Mouse (Mus musculus) neutrophil, adult 5-6 weeks (primary cell): Measurements from ENCODE around the gene Tmed6. TPM values are rescaled to one million over a fixed set of nuclear protein-coding genes. Genes with fewer than 3 reads are reported as not detected.
"Not testable (repeated sequence)": the region's sequence is repeated elsewhere in the genome, so short reads cannot be mapped to it uniquely, and the experiment has no call there.

ENCODE experiments used
- ATAC-seq: fragments of 151-379, 151-347 bp; 2 replicates; pipeline ENCODE4 v1.8.0; 2017; ENCODE audit warnings: mild to moderate bottlenecking, moderate TSS enrichment; ENCODE audit not compliant: insufficient number of reproducible peaks, poor library complexity, low FRiP score, severe bottlenecking; ENCODE audit errors: extremely low read depth
- total RNA-seq: library from RNA; stranded (forward); fragments of 200-1000 nt; gene quantifications from 2 replicates; pipeline ENCODE4 v1.2.3, GENCODE M21; 2017

Tmed6 gene
- total RNA-seq, 1 experiment from 2014 or later = not detected

DNA sequence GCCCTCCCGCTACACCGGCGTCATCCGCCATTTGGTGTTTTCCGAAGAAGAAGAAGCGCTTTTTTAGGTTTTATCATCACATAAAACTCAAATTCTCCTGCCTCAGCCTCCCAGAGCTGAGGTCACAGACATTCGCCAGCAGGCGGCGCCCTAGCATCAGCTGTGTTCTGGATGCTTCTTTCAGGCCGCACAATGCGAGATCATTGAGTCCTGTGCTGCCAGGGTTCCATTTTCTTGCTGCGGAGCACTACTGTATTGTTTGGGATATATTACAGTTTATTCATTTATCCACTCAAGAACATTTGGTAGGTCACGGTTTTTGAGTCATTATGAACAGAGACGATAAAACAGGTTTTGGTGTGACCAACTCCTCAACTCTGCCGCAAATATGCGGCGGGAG lies 19.9 kb upstream of the Tmed6 start:
- ATAC-seq = no peak

GRCm38 (mm10) chr8:107076239-107076888 lies 10.9 kb upstream of the Tmed6 start:
- ATAC-seq = no peak

- no peak for ATAC-seq
Measured at GRCm38 (mm10) chr8:107074128-107074527, 8.7 kb upstream of the Tmed6 start.

DNA sequence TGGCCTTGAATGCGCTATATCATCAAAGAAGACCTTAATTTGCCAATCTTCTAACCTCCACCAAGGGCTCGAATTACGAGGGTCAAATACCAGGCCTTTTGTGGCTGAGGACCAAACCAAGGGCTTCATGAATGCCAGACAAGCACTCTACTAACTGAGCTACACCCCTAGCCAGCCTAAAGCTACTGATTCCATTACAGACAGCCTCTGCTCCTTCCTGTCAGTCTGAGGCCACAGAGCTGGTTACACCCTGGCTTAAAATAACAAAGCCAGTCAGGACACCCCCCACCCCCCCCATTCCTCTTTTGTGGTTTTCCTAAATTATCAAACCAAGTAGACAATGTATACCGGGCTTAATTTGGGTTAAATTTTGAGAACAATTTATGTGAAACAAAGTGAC lies 8.3 kb upstream of the Tmed6 start:
- no peak for ATAC-seq

DNA sequence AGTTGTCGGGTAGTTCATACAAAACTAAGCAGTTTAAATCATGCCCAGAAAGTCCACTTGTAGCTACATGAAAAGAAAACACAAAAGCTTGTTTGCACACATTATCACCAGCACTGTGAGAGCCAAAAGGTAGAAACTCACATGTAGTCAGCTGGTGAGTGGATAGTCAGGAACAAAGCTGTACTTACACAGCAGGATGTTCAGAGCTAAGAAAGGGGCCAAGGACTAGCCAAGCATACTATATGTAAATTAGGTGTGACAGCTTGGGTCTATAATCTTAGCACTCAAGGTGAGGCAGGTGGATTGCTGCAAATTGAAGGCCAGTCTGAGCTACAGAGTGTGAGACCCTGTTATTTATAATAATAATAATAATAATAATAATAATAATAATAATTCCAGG lies 2.8 kb downstream of the Tmed6 start:
- ATAC-seq = peak; percentile 64; the same call in 1 of the 2 replicates

- no peak; the same call in 1 of the 2 replicates for ATAC-seq
Measured at GRCm38 (mm10) chr8:107056973-107057369, 8.5 kb downstream of the Tmed6 start.

GRCm38 (mm10) chr8:107056076-107056972 lies 9.1 kb downstream of the Tmed6 start, which contains the start of the genes Cog8 and Nip7:
TSS of gene Cog8 (minus strand) at chr8:107056689.
TSS of gene Nip7 (plus strand) at chr8:107056877.
- peak; percentile 95 for ATAC-seq

DNA sequence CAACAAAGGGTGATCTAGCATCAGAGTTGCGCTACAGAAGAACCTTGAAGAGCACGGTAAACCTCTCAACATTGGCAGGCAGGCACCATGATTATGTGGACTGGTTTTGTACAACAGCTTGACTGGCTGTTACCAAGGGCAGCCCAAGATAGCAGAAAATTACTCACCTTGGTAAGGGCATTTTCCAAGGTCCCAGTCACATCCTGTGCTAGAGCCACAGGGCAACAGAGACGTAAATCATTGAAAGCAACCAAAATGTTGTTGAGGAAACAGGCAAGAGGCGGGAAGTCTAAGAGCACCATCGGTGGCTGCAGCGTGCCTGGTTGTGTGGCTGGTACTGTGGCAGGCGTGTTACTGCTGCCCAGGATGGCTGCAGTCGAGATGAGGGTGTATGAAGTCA lies 13.4 kb downstream of the Tmed6 start:
- no peak for ATAC-seq

DNA sequence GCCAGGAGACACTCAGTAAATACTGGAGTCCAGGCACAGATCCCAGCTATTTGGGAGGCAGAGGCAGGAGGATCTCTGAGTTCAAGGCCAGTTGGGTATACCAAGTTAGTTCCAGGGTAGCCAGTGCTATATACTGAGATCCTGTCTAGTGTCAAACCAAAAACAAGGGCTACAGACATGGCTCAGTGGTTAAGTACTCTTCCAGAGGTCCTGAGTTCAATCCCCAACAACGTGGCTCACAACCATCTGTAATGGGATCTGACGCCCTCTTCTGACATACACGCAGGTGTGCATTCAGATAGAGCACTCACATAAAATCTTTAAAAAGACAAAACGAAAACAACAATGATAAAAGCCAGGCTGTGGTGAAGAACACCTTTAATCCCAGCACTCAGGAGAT lies 16.0 kb downstream of the Tmed6 start:
- no peak for ATAC-seq

DNA sequence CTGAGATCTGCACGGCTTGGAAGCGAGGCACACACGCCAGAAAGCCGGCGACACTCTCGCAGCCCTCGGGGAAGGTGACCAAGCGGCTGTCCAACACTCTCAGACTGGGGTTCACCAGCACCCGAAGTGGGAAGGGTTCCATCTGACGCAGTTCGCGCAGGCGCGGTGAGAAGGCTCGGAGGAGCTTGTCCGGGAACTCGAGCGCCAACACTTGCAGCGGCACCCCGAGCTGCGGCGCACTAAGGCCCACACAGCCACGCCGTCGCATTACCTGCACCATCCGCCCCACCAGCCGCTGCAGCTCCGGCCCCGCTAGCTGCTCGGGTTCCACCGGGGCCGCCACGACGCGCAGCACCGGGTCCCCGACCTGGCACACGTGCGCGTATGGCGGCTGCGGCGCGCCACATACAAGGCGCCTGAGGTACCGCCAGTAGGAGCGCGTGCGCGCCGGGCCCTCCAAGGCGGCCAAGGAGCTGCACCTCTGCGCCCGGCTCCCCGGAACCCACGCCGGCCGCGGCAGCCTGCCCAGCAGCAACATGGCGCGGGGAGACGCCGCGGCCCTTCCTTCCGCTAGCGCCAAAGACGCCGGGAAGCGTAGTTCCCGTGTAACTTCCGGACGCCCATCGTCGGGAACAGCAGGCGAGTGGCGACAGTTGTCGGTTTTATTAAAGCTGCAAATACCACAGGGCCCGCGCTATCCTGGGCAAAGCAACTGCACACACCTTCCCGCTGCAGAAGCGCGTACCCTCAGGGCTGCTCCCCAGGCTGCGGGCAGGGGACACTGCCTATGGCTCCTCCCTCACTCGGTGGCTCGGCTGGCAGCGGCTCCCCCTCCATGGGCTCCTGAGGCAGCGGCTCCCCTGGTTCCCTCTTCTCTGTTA lies 17.1 kb downstream of the Tmed6 start, which contains the start of gene Pdf:
Gene Pdf (minus strand): TSS at position 554 of the 881 bp plus-strand sequence.
- peak; percentile 40 for ATAC-seq

DNA sequence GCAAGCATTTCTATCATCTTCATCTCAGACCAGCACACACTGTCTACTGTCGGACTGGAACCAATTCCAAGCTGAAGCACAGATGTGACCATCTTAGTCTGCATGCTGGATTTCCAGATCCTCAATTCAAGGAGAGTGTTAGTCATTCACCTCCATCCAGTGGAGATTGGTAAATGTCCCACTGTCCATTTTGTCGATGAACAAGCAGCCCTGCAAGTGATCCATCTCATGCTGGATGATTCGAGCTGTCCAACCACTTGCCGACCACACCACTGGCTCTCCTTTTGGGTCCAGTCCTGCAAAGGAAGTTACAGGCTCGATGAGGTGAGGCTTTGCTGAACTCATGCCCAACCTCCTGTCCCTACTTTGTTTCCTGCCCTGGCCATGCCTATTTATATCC lies 18.5 kb downstream of the Tmed6 start:
- no peak for ATAC-seq

DNA sequence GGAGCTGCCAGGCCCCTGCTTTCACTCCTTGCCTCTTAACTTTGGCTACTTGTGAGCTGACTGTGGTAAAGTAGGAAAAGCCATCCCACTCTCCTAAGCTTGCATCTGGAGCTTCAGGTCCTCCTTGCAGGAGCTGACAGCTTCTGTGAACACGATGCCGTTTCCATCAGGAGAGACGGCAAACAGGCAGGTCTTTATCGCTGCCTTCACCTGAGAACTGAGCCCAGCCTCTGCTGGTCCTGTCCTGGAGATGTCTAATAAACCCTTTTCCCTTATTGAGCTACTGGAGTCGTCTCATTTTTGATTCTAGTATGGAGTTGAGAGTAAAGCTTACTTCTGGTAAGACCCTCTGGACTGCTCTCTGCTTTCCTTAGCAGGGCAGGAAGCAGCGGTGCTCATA lies 20.0 kb downstream of the Tmed6 start:
- ATAC-seq = no peak

DNA sequence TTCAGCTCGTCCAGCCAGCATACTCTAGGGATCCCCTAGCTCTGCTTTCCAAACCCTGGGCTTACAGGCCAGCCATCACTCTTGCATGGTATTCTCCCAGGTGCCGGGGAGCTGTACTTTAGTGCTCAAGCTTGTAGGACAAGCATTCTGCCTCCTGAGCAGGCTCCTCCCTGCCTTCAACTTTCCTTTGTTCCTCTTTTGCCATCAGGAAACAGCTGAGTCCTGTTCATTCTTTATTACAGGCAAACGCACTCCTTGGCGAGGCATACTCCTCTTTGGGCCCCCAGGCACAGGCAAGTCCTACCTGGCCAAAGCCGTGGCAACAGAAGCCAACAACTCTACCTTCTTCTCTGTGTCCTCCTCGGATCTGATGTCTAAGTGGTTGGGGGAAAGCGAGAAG lies 24.8 kb downstream of the Tmed6 start:
- no peak for ATAC-seq

DNA sequence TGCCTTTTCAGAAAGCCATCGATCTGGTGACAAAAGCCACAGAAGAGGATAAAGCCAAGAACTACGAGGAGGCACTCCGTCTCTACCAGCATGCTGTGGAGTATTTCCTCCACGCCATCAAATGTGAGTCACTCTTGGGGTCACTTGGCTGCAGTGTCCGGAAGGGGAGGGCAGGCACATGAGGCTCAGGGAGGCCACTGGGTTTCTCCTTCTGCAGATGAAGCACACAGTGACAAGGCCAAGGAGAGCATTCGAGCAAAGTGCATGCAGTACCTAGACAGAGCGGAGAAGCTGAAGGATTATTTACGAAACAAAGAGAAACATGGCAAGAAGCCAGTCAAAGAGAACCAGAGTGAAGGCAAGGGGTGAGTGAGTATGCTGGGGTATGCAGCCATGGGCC lies 28.8 kb downstream of the Tmed6 start:
- no peak for ATAC-seq

- no peak for ATAC-seq
Measured at GRCm38 (mm10) chr8:107035641-107036040, 29.8 kb downstream of the Tmed6 start.

GRCm38 (mm10) chr8:107033609-107034008 lies 31.8 kb downstream of the Tmed6 start:
- ATAC-seq = not testable (repeated sequence)

DNA sequence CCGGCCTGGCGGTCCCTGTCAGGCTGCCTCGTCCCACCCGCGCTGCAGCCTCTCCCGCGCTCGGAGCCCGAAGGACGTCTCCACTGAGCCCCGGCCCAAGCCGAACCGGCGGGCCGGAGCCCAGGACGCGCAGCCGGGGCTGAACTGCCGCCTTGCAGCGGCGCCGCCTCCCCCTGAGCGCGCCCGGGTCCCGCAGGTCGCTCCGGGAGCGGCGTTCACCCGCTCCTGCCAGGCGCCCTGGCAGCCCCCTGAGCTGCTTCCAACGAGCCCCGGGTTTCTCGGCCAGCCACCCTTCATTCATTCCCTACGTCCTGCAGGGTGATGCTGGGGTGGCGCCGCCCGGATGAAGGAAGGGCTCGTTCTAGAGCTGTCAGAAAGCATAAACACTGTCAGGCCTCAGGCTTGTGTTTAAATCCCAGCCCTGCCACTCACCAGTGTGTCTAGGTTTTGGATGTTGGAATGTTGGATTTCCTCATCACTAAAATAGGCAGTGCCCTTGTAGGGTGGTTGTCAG lies 33.8 kb downstream of the Tmed6 start:
- no peak for ATAC-seq

DNA sequence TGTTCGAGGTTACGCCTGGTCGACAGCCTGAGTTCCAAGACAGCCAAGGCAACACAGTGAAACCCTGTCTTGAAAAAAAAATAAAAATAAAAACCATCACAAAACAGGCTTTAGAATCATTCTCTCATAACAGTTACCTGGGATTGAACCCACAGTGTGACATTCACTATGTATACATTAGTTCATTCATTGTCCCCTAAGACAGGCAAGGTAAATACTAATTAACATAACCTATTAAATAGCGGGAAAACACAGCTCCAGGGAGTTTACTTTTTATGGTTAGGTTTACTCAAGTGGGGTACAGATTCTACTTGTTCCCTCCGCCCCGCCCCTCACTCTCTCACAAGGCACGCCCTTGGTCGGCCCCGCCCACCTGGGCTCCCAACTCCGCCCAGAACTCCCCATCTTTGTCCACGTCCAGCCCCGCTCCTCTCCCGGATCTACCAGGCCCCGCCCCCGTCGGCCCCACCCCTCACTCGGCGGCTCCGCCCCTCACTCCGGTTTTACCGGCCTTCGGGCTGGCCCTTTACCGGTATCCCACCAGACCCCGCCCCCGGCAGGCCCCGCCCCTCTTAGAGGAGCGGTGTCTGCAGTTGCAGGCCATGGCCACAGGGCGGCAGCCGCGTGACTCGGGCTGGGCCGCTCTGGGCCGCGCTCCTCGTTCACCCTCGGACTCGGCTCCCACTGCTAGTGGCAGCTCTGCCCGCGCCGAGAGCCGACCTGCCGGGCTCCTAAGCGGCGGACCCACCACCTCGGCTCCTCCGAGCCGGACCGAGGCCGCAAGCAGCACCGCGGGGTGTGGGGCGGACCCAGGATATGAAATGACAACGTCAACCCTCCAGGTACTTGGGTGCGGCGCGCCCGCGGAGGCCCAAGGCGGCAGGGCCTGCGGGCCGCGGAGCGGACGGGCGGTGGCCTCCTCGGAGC lies 34.5 kb downstream of the Tmed6 start, which contains the start of gene Vps4a:
Gene Vps4a (plus strand): TSS at position 573 of the 927 bp plus-strand sequence.
- peak; percentile 89 for ATAC-seq
